Mouse (Mus musculus): ENCODE measurements around the gene March10.

- TF ChIP-seq CTCF (IDR thresholded peaks at IDR 0.05; ENCODE audit: low read depth, low read length) (peak; percentile 47), POLR2A (IDR thresholded peaks at IDR 0.05; ENCODE audit: insufficient read depth, low read length) (no peak), EP300 (IDR thresholded peaks at IDR 0.05; ENCODE audit: insufficient read depth, low read depth, low read length) (no peak)
These were observed 93.5 kb downstream of the March10 start for GRCm38 (mm10) chr11:105362946-105363597.

Data from ES-Bruce4 (cell line).